Mouse (Mus musculus) liver, embryonic 14.5 days (tissue): ENCODE results near the gene Gcgr.

Source experiments
- CTCF ChIP-seq: IDR thresholded peaks from 2 replicates; pipeline ENCODE4 v1.5.1; 2016; ENCODE audit warnings: antibody characterized with exemption, low read depth, control low read depth
- EP300 ChIP-seq: IDR thresholded peaks from 2 replicates; pipeline ENCODE4 v1.6.1; 2016; ENCODE audit warnings: antibody characterized with exemption, low read depth

DNA sequence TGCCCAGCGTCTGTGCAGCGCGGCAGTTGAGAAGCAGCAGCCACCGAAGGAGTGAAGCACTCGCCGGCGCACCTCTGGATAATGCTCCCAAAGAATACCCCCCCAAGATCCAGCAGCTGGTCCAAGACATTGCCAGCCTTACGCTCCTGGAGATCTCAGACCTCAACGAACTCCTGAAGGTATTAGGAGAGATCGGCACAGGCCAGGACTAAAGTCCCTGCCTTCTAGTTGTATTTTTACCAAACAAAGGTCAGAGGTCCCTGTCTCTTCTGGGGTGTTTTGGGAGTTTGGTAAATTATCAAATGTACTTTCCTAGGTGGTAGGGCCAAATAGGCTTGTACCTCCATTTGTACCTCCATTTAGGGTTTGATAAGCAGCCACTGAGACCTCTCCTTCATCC, 45.2 kb upstream of the Gcgr start:
- TF ChIP-seq CTCF = no peak
- TF ChIP-seq EP300 = no peak
